Mouse (Mus musculus) gastrocnemius, adult 8-10 months (tissue): ENCODE measurements around the gene Ldlrap1. TPM values are rescaled to one million over a fixed set of nuclear protein-coding genes. Genes with fewer than 3 reads are reported as not detected.
"Not testable (repeated sequence)": the region's sequence is repeated elsewhere in the genome, so short reads cannot be mapped to it uniquely, and the experiment has no call there.

ENCODE experiments used
- DNase-seq, 2 experiments: peaks; one replicate each; pipeline ENCODE4 v3.0.0; 2022; ENCODE audit warnings: low spot score in 2 of 2
- total RNA-seq, 4 experiments: library from RNA; stranded (reverse); gene quantifications; 2 replicates each; pipeline ENCODE4 v1.2.4; 2022

Ldlrap1 gene
- 1 to 10 TPM; 4.3 to 7.7 (median 5.3) TPM for total RNA-seq

GRCm38 (mm10) chr4:134767426-134768225, at the start of gene Ldlrap1:
Gene Ldlrap1, minus strand, starts transcription at chr4:134768024.
- DNase-seq, result peak; percentile 50 to 66

GRCm38 (mm10) chr4:134814229-134814571, 46.4 kb upstream of the Ldlrap1 start:
- peak in 1 of 2 experiments; percentile 43 for DNase-seq

GRCm38 (mm10) chr4:134813406-134814228, 45.8 kb upstream of the Ldlrap1 start:
- DNase-seq, result no peak

GRCm38 (mm10) chr4:134804765-134805164, 36.9 kb upstream of the Ldlrap1 start:
- DNase-seq, result peak; percentile 89 to 90

GRCm38 (mm10) chr4:134802765-134803164, 34.9 kb upstream of the Ldlrap1 start:
- DNase-seq, result no peak

GRCm38 (mm10) chr4:134802155-134802554, 34.3 kb upstream of the Ldlrap1 start:
- no peak for DNase-seq

- no peak for DNase-seq
Measured at GRCm38 (mm10) chr4:134800693-134801092, 32.9 kb upstream of the Ldlrap1 start.

- no peak for DNase-seq
Measured at GRCm38 (mm10) chr4:134800098-134800497, 32.3 kb upstream of the Ldlrap1 start.

GRCm38 (mm10) chr4:134799272-134799671, 31.4 kb upstream of the Ldlrap1 start:
- peak; percentile 53 for DNase-seq

- DNase-seq, result no peak
Measured at GRCm38 (mm10) chr4:134798861-134799260, 31.0 kb upstream of the Ldlrap1 start.

- no peak for DNase-seq
Measured at GRCm38 (mm10) chr4:134797621-134798020, 29.8 kb upstream of the Ldlrap1 start.

- no peak for DNase-seq
Measured at GRCm38 (mm10) chr4:134796581-134797361, 28.9 kb upstream of the Ldlrap1 start.

GRCm38 (mm10) chr4:134795819-134796485, 28.1 kb upstream of the Ldlrap1 start:
- no peak for DNase-seq

- DNase-seq, result not testable (repeated sequence)
Measured at GRCm38 (mm10) chr4:134794959-134795358, 27.1 kb upstream of the Ldlrap1 start.

GRCm38 (mm10) chr4:134793213-134793956, 25.6 kb upstream of the Ldlrap1 start:
- no peak for DNase-seq

- DNase-seq, result no peak
Measured at GRCm38 (mm10) chr4:134791731-134792130, 23.9 kb upstream of the Ldlrap1 start.

- DNase-seq, result no peak
Measured at GRCm38 (mm10) chr4:134786946-134787345, 19.1 kb upstream of the Ldlrap1 start.

GRCm38 (mm10) chr4:134784701-134785100, 16.9 kb upstream of the Ldlrap1 start:
- DNase-seq, result no peak

- DNase-seq, result no peak
Measured at GRCm38 (mm10) chr4:134779136-134779934, 11.5 kb upstream of the Ldlrap1 start.

- no peak for DNase-seq
Measured at GRCm38 (mm10) chr4:134776246-134776645, 8.4 kb upstream of the Ldlrap1 start.
